Mouse (Mus musculus): ENCODE measurements around the gene Itpa. TPM values are rescaled to one million over a fixed set of nuclear protein-coding genes. Genes with fewer than 3 reads are reported as not detected.

The Itpa gene
- polyA plus RNA-seq (2014; fragmentation: Nextera tagmentation; extraction: Ambion mirVana), result 88.7 and 91.0 TPM in 2 replicates

GRCm38 (mm10) chr2:130667559-130667958, at the start of gene Itpa:
Gene Itpa, plus strand, starts transcription at chr2:130667610.
- WGBS (ENCODE audit: insufficient replicate concordance), result under 1% methylated on average over 31 of the region's 31 CpGs

GRCm38 (mm10) chr2:130618972-130619371, 48.4 kb upstream of the Itpa start:
- Histone ChIP-seq H3K9me3 (replicated peaks; ENCODE audit: control insufficient read depth, low read length) (no peaks in the 10 kb centered on the region), H3K9ac (ENCODE audit: low read depth, low read length) (no peak overlapping the region), H3K4me3 (ENCODE audit: low read depth, low read length) (no peak overlapping the region), H3K4me2 (no peak overlapping the region), H3K4me1 (ENCODE audit: control insufficient read depth, insufficient read depth, low read length) (no peaks in the 10 kb centered on the region), H3K27ac (ENCODE audit: low read depth, low read length) (no peak overlapping the region), H3K27me3 (ENCODE audit: control insufficient read depth, insufficient read depth, low read length) (no peaks in the 10 kb centered on the region), H3K36me3 (ENCODE audit: control insufficient read depth, insufficient read depth, low read length) (peaks cover 26% of the 10 kb centered on the region)
- no peak for ATAC-seq (replicated peaks; ENCODE audit: insufficient number of reproducible peaks, low FRiP score, low TSS enrichment)
- WGBS (ENCODE audit: insufficient replicate concordance), result 90% methylated on average over 7 of the region's 7 CpGs

More at GRCm38 (mm10) chr2:130667559-130667958, at the start of gene Itpa:
- peak; percentile 56 for ATAC-seq (replicated peaks; ENCODE audit: insufficient number of reproducible peaks, low FRiP score, low TSS enrichment)
- Histone ChIP-seq H3K36me3 (ENCODE audit: control insufficient read depth, insufficient read depth, low read length) (peaks cover 5% of the 10 kb centered on the region; the same call in 1 of the 2 replicates), H3K4me3 (ENCODE audit: low read depth, low read length) (peak within 1 kb of the TSS; percentile 66), H3K27me3 (ENCODE audit: control insufficient read depth, insufficient read depth, low read length) (no peaks in the 10 kb centered on the region), H3K9me3 (replicated peaks; ENCODE audit: control insufficient read depth, low read length) (no peaks in the 10 kb centered on the region), H3K27ac (ENCODE audit: low read depth, low read length) (peak within 1 kb of the TSS; percentile 67), H3K4me1 (ENCODE audit: control insufficient read depth, insufficient read depth, low read length) (peaks cover 15% of the 10 kb centered on the region), H3K9ac (ENCODE audit: low read depth, low read length) (peak within 1 kb of the TSS; percentile 71), H3K4me2 (peak within 1 kb of the TSS; percentile 94)

GRCm38 (mm10) chr2:130628424-130628823, 39.0 kb upstream of the Itpa start:
- 53% methylated on average over 3 of the region's 3 CpGs for whole genome bisulfite sequencing (ENCODE audit: insufficient replicate concordance)
- Histone ChIP-seq H3K36me3 (ENCODE audit: control insufficient read depth, insufficient read depth, low read length) (peaks cover 5% of the 10 kb centered on the region), H3K4me3 (ENCODE audit: low read depth, low read length) (no peak overlapping the region)

GRCm38 (mm10) chr2:130629080-130629838, 38.2 kb upstream of the Itpa start:
- WGBS (ENCODE audit: insufficient replicate concordance), result 2% methylated on average over 37 of the region's 37 CpGs
- peaks cover 5% of the 10 kb centered on the region; the same call in 1 of the 2 replicates for H3K4me1 ChIP-seq (ENCODE audit: control insufficient read depth, insufficient read depth, low read length)
- H3K9ac ChIP-seq (ENCODE audit: low read depth, low read length), result peak overlapping the region; percentile 88
- H3K36me3 ChIP-seq (ENCODE audit: control insufficient read depth, insufficient read depth, low read length), result peaks cover 5% of the 10 kb centered on the region
- peak overlapping the region; percentile 94 for H3K4me3 ChIP-seq (ENCODE audit: low read depth, low read length)
- peak overlapping the region; percentile 62 for H3K27ac ChIP-seq (ENCODE audit: low read depth, low read length)
- no peaks in the 10 kb centered on the region for H3K9me3 ChIP-seq (replicated peaks; ENCODE audit: control insufficient read depth, low read length)
- peak overlapping the region; percentile 76 for H3K4me2 ChIP-seq
- peak; percentile 27; the same call in 1 of the 2 replicates for ATAC-seq (replicated peaks; ENCODE audit: insufficient number of reproducible peaks, low FRiP score, low TSS enrichment)
- H3K27me3 ChIP-seq (ENCODE audit: control insufficient read depth, insufficient read depth, low read length), result peaks cover 14% of the 10 kb centered on the region

More at GRCm38 (mm10) chr2:130628424-130628823, 39.0 kb upstream of the Itpa start:
- Histone ChIP-seq H3K27me3 (ENCODE audit: control insufficient read depth, insufficient read depth, low read length) (peaks cover 6% of the 10 kb centered on the region), H3K9ac (ENCODE audit: low read depth, low read length) (no peak overlapping the region), H3K9me3 (replicated peaks; ENCODE audit: control insufficient read depth, low read length) (no peaks in the 10 kb centered on the region), H3K27ac (ENCODE audit: low read depth, low read length) (no peak overlapping the region), H3K4me2 (peak overlapping the region; percentile 76), H3K4me1 (ENCODE audit: control insufficient read depth, insufficient read depth, low read length) (peaks cover 3% of the 10 kb centered on the region; the same call in 1 of the 2 replicates)
- no peak for ATAC-seq (replicated peaks; ENCODE audit: insufficient number of reproducible peaks, low FRiP score, low TSS enrichment)

- peaks cover 10% of the 10 kb centered on the region; the same call in 1 of the 2 replicates for H3K4me1 ChIP-seq (ENCODE audit: control insufficient read depth, insufficient read depth, low read length)
- peak within 1 kb of the TSS; percentile 76 for H3K4me2 ChIP-seq
- peaks cover 19% of the 10 kb centered on the region for H3K27me3 ChIP-seq (ENCODE audit: control insufficient read depth, insufficient read depth, low read length)
- peak within 1 kb of the TSS; percentile 88 for H3K9ac ChIP-seq (ENCODE audit: low read depth, low read length)
- no peaks in the 10 kb centered on the region for H3K9me3 ChIP-seq (replicated peaks; ENCODE audit: control insufficient read depth, low read length)
- WGBS (ENCODE audit: insufficient replicate concordance), result under 1% methylated on average over 23 of the region's 25 CpGs
- peak; percentile 79; the same call in 1 of the 2 replicates for ATAC-seq (replicated peaks; ENCODE audit: insufficient number of reproducible peaks, low FRiP score, low TSS enrichment)
- H3K36me3 ChIP-seq (ENCODE audit: control insufficient read depth, insufficient read depth, low read length), result peaks cover 5% of the 10 kb centered on the region
- H3K4me3 ChIP-seq (ENCODE audit: low read depth, low read length), result peak within 1 kb of the TSS; percentile 94
- H3K27ac ChIP-seq (ENCODE audit: low read depth, low read length), result peak within 1 kb of the TSS; percentile 62
These were observed 37.6 kb upstream of the Itpa start, which contains the start of the genes Fastkd5 and Ubox5 for GRCm38 (mm10) chr2:130629839-130630203. Gene Fastkd5, minus strand, starts transcription at chr2:130630027. Gene Ubox5, minus strand, starts transcription at chr2:130630038.

- Histone ChIP-seq H3K9me3 (replicated peaks; ENCODE audit: control insufficient read depth, low read length) (no peaks in the 10 kb centered on the region), H3K4me2 (no peak overlapping the region), H3K27ac (ENCODE audit: low read depth, low read length) (no peak overlapping the region), H3K27me3 (ENCODE audit: control insufficient read depth, insufficient read depth, low read length) (peaks cover 45% of the 10 kb centered on the region), H3K36me3 (ENCODE audit: control insufficient read depth, insufficient read depth, low read length) (no peaks in the 10 kb centered on the region), H3K9ac (ENCODE audit: low read depth, low read length) (no peak overlapping the region), H3K4me1 (ENCODE audit: control insufficient read depth, insufficient read depth, low read length) (peaks cover 21% of the 10 kb centered on the region), H3K4me3 (ENCODE audit: low read depth, low read length) (no peak overlapping the region)
- 87% methylated on average over 1 of the region's 1 CpGs for WGBS (ENCODE audit: insufficient replicate concordance)
- ATAC-seq (replicated peaks; ENCODE audit: insufficient number of reproducible peaks, low FRiP score, low TSS enrichment), result no peak
These were observed 35.0 kb upstream of the Itpa start for GRCm38 (mm10) chr2:130632416-130632815.

- H3K36me3 ChIP-seq (ENCODE audit: control insufficient read depth, insufficient read depth, low read length), result no peaks in the 10 kb centered on the region
- WGBS (ENCODE audit: insufficient replicate concordance), result 53% methylated on average over 5 of the region's 5 CpGs
- peaks cover 21% of the 10 kb centered on the region for H3K4me1 ChIP-seq (ENCODE audit: control insufficient read depth, insufficient read depth, low read length)
- no peak overlapping the region for H3K9ac ChIP-seq (ENCODE audit: low read depth, low read length)
- H3K9me3 ChIP-seq (replicated peaks; ENCODE audit: control insufficient read depth, low read length), result no peaks in the 10 kb centered on the region
- peaks cover 52% of the 10 kb centered on the region for H3K27me3 ChIP-seq (ENCODE audit: control insufficient read depth, insufficient read depth, low read length)
- H3K4me3 ChIP-seq (ENCODE audit: low read depth, low read length), result no peak overlapping the region
- H3K4me2 ChIP-seq, result no peak overlapping the region
- H3K27ac ChIP-seq (ENCODE audit: low read depth, low read length), result no peak overlapping the region
- no peak for ATAC-seq (replicated peaks; ENCODE audit: insufficient number of reproducible peaks, low FRiP score, low TSS enrichment)
These were observed 34.3 kb upstream of the Itpa start for GRCm38 (mm10) chr2:130632887-130633675.

GRCm38 (mm10) chr2:130634006-130634738, 33.2 kb upstream of the Itpa start:
- H3K9me3 ChIP-seq (replicated peaks; ENCODE audit: control insufficient read depth, low read length), result no peaks in the 10 kb centered on the region
- peak overlapping the region; percentile 81 for H3K4me2 ChIP-seq
- 10% methylated on average over 12 of the region's 14 CpGs for WGBS (ENCODE audit: insufficient replicate concordance)
- H3K4me1 ChIP-seq (ENCODE audit: control insufficient read depth, insufficient read depth, low read length), result peaks cover 18% of the 10 kb centered on the region
- H3K4me3 ChIP-seq (ENCODE audit: low read depth, low read length), result peak overlapping the region; percentile 47
- no peak overlapping the region for H3K27ac ChIP-seq (ENCODE audit: low read depth, low read length)
- H3K27me3 ChIP-seq (ENCODE audit: control insufficient read depth, insufficient read depth, low read length), result peaks cover 61% of the 10 kb centered on the region
- no peaks in the 10 kb centered on the region for H3K36me3 ChIP-seq (ENCODE audit: control insufficient read depth, insufficient read depth, low read length)
- peak overlapping the region; percentile 57 for H3K9ac ChIP-seq (ENCODE audit: low read depth, low read length)
- no peak for ATAC-seq (replicated peaks; ENCODE audit: insufficient number of reproducible peaks, low FRiP score, low TSS enrichment)
